Mouse (Mus musculus): Measurements from ENCODE around the gene Impdh1. TPM values are rescaled to one million over a fixed set of nuclear protein-coding genes. Genes with fewer than 3 reads are reported as not detected.
"Not testable (repeated sequence)": the region's sequence is repeated elsewhere in the genome, so short reads cannot be mapped to it uniquely, and the experiment has no call there.

The Impdh1 gene
- total RNA-seq, 2 experiments from 2014 or later, result 21.5 to 26.3 TPM

GRCm38 (mm10) chr6:29195146-29195545 lies 21.0 kb downstream of the Impdh1 start:
- peak in 1 of 2 experiments; percentile 1 for DNase-seq
- intact Hi-C loops (cut with DNase I), result no loop called here

GRCm38 (mm10) chr6:29193961-29194750 lies 22.0 kb downstream of the Impdh1 start:
- DNase-seq, result peak; percentile 48 to 60
- intact Hi-C loops (cut with DNase I), result loop anchor here (2.0 kb wide), 1 partner anchor 15 kb away; the partner anchor contains the start of gene Prrt4

GRCm38 (mm10) chr6:29187936-29188335 lies 28.2 kb downstream of the Impdh1 start:
- intact Hi-C loops (cut with DNase I), result no loop called here
- no peak for DNase-seq

GRCm38 (mm10) chr6:29179843-29180242 lies 36.3 kb downstream of the Impdh1 start:
- intact Hi-C loops (cut with DNase I), result loop anchor here (2.0 kb wide), 1 partner anchor 13 kb away; no protein-coding TSS in a partner anchor
- DNase-seq, result no peak

GRCm38 (mm10) chr6:29178888-29179658 lies 37.1 kb downstream of the Impdh1 start, which contains the start of gene Prrt4:
TSS of gene Prrt4 (minus strand) at chr6:29179584.
- intact Hi-C loops (cut with DNase I), result loop anchor here (2.0 kb wide), 1 partner anchor 14 kb away; no protein-coding TSS in a partner anchor
- peak; percentile 60 to 72 for DNase-seq

GRCm38 (mm10) chr6:29177901-29178879 lies 38.0 kb downstream of the Impdh1 start:
- intact Hi-C loops (cut with DNase I), result loop anchor here (2.0 kb wide), 1 partner anchor 15 kb away; no protein-coding TSS in a partner anchor
- no peak for DNase-seq

GRCm38 (mm10) chr6:29175113-29175512 lies 41.1 kb downstream of the Impdh1 start:
- intact Hi-C loops (cut with DNase I), result no loop called here
- DNase-seq, result no peak

GRCm38 (mm10) chr6:29174368-29174767 lies 41.8 kb downstream of the Impdh1 start:
- no peak for DNase-seq
- intact Hi-C loops (cut with DNase I), result no loop called here

- intact Hi-C loops (cut with DNase I), result loop anchor here (1.0 to 2.0 kb wide), 2 partner anchors 27 to 70 kb away; no protein-coding TSS in a partner anchor
- peak; percentile 82 to 88 for DNase-seq
These were observed 45.2 kb downstream of the Impdh1 start for GRCm38 (mm10) chr6:29170952-29171388.

- peak in 1 of 2 experiments; percentile 40 for DNase-seq
- intact Hi-C loops (cut with DNase I), result loop anchor here (2.0 kb wide), 1 partner anchor 71 kb away; no protein-coding TSS in a partner anchor
These were observed 45.9 kb downstream of the Impdh1 start for GRCm38 (mm10) chr6:29170063-29170921.

- no peak for DNase-seq
- intact Hi-C loops (cut with DNase I), result loop anchor here (2.0 kb wide), 1 partner anchor 71 kb away; no protein-coding TSS in a partner anchor
These were observed 46.5 kb downstream of the Impdh1 start for GRCm38 (mm10) chr6:29169675-29170062.

GRCm38 (mm10) chr6:29168871-29169270 lies 47.3 kb downstream of the Impdh1 start:
- intact Hi-C loops (cut with DNase I), result no loop called here
- DNase-seq, result no peak

- intact Hi-C loops (cut with DNase I), result loop anchor here (1.0 kb wide), 1 partner anchor 32 kb away; no protein-coding TSS in a partner anchor
- peak; percentile 36 to 44 for DNase-seq
These were observed 50.0 kb downstream of the Impdh1 start for GRCm38 (mm10) chr6:29166196-29166595.

- DNase-seq, result peak; percentile 78 to 88
- intact Hi-C loops (cut with DNase I), result loop anchor here (2.0 kb wide), 1 partner anchor 114 kb away; the partner anchor contains the start of gene Fam71f2
These were observed 51.6 kb downstream of the Impdh1 start, which contains the start of gene Rbm28 for GRCm38 (mm10) chr6:29164314-29165244. TSS of gene Rbm28 (minus strand) at chr6:29165006.

GRCm38 (mm10) chr6:29161291-29161690 lies 54.9 kb downstream of the Impdh1 start:
- DNase-seq; intact Hi-C loops (cut with DNase I): not testable (repeated sequence)

GRCm38 (mm10) chr6:29160786-29161185 lies 55.4 kb downstream of the Impdh1 start:
- DNase-seq, result no peak
- intact Hi-C loops (cut with DNase I), result no loop called here

GRCm38 (mm10) chr6:29156326-29156725 lies 59.8 kb downstream of the Impdh1 start:
- intact Hi-C loops (cut with DNase I), result no loop called here

More at GRCm38 (mm10) chr6:29156326-29156725, 59.8 kb downstream of the Impdh1 start:
- DNase-seq, result no peak

Measured in heart, postnatal 36 days (tissue).